Mouse (Mus musculus) cerebellum, postnatal 25 days (tissue): ENCODE measurements around the gene Tab1.
A peak's percentile ranks its signal among the peaks of the same experiment; 100 is the strongest.

Experiments used
- DNase-seq, 2 experiments: peaks; one replicate each; pipeline ENCODE4 v3.0.0; 2021; ENCODE audit warnings: mixed read lengths in 2 of 2

Tab1 gene

DNA sequence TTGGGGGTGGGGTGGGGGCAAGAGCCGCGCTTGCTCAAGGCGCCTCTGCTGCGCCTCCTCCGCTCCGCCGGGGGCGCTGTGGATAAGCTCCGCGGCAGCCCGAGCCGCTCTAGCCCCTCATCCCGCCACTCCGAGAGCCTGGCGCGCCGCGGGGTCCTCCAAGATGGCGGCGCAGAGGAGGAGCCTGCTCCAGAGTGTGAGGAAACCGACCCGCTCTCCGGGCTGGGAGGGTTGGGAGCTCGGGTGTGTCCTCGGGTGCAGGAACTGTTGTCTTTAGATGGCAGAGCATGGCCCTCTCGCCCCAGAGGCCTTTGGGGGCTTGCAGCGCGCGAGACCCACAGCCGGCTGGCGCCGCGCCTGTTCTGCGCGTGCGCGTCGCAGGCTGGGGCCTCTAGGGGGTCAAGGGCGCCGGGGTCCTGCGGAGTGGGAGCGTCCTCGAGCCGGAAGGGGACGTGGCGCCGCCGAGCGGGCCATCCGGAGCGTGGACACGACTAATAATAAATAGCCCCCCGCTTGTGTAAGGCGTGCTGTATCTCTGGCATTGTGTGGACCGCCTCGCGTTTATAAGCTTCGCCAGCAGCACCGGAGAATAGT is at the start of gene Tab1:
Gene Tab1 (plus strand): TSS at position 135 of the 594 bp plus-strand sequence.
- peak; percentile 96 for DNase-seq

DNA sequence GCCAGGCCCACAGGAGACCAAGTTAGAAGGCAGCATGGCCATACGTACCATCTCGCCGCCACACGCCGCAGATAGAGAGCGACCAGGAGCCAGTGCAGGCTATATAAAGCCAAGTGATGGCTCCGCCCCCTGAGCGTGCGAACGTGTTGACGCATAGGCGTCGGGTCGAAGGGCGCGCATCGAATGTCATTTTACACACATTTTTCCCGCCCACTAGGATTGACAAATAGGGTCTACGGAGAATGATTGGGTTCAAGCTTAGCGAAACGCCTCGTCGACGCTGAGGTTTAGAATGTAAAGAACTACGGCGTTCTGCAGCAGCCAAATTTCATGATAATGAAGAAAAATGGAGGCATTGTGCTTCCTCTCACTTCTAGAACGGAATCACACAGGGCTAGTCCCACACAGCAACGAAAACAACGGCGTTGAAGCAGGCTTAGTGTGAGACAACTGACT is 49.6 kb upstream of the Tab1 start:
- DNase-seq, result peak; percentile 98 to 99

DNA sequence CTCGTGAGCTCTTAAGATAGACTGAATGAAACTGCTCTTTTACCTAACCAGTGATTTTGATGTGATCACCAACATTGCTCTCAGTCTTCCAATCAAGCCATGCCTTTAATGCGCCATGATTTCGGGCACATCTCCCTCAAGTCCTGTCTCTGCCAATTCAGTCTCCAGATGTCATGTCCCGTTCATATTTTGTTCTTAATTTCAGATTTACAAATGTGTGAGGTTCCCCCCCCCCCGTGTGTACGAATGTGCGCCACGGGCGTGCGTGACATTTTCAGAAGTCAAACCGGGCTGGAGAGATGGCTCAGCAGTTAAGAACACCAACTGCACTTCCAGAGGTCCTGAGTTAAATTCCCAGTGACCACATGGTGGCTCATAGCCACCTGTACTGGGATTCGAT is 49.2 kb upstream of the Tab1 start:
- DNase-seq, result peak in 1 of 2 experiments; percentile 62

DNA sequence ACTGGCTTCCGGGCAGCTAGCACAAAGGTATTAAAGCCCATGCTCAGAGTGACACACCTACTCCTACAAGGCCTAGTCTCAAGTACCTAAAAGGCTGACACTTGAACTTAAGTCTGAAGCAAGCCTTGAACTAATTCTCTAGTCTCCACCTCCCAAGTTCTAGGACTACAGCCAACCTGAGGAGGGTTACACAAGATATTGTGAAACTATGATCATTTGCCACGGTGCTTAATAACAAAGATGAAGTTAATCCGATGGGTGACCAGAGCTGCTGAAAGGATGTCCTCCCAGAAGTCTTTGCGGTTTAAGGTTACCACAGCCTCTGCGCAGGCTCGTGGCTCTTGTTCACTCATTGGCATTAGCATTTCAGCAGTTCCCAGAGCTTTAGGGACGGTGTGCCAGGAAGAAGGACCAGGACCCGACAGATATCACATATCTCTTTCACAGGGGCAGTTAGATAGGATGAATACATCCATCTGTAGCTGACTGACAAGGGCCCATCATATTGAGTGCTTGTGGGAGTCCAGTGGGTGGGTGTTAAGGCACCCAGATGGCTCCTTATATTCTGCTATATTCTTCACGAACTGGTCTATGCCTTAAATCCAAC is 45.4 kb upstream of the Tab1 start:
- no peak for DNase-seq

DNA sequence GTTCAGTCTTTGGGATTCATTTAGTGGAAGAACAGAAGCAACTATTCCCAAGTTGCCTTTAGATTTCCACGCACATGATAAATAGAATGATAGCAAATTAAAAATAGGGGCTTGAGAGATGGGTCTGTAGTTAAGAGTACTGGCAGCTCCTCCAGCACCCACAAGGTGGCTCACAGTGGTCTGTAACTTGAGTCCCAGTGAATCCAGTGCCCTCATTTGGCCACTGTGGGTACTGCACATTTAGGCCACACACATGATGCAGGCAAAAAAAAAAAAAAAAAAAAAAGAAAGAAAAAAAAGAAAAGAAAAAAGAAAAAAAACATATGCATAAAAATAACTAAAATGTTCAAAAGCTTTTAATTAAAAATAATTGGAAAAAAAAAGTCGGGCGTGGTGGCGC is 44.3 kb upstream of the Tab1 start:
- DNase-seq, result peak; percentile 93 to 97

DNA sequence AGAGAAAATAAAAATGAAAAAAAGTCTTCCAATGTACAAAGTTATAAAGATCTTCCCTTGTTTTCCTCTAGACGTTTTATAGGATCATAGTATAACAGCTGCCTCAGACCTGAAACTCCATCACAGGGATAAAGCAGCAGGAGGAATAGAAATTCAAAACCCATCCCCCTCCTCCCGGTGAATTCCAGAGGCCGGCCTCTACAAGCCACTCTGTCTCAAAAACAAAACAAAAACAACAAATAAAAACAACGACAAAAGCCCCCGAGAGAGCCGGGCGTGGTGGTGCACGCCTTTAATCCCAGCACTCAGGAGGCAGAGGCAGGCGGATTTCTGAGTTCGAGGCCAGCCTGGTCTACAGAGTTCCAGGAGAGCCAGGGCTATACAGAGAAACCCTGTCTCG is 42.8 kb upstream of the Tab1 start:
- no peak for DNase-seq

DNA sequence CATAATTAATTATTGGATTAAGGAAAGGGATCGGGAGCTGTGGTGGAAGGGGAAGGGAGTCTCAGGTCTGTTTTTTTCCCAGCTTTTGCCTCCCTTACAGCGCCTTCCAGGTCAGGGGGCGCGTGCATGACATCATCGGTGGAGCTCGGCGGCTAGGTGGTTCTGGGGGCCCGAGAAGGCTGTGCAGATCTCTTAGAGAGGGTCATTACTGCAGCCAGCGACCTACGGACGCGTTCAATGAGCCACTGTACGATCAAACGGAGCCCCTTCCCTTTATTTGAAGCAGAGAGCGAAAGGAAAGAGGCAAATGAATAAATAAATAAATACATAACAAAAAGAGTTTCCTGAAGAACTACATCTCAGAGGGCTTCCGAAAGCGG is 42.2 kb upstream of the Tab1 start:
- DNase-seq, result peak in 1 of 2 experiments; percentile 72

DNA sequence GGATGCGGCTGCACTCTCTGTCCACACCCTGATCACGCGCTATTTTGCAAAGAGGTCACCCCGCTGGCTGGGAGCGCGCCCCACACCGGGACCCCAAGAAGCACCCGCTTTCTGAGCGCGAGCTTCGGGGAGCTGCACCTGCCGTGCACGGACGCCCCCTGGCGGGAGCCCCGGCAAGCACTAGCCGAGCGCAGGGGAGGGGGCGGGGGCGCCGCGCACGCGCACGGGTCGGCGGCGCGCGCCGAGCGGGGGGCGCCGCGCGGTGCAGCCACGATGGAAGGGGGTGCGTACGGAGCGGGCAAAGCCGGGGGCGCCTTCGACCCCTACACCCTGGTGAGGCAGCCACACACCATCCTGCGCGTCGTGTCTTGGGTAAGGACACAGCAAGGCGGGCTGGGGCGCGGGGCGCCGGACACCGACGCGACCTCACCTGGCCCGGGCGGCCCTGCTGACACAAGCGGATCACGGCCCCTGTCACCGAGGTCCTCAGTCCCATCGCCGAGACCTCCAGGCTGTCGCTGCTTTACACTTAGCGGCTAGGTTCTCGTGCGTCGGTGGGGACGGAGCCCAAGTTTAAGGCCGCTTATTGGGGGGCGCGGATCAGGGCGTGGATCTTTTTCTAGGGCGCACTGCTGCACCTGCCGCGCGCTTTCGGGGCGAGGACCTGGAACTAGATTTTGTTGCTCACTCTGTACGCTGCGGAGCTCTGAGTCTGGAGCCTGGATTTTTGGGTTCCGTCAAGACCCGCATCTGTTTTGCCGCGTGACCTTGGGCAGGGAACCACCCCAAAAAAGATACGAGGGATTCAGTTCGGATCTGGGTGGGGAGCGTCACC is 41.6 kb upstream of the Tab1 start, which contains the start of the genes Syngr1 and Rpl3:
Gene Syngr1 (plus strand): TSS at position 214 of the 835 bp plus-strand sequence.
Gene Rpl3 (minus strand): TSS at position 748 of the 835 bp plus-strand sequence.
- peak; percentile 93 to 97 for DNase-seq

DNA sequence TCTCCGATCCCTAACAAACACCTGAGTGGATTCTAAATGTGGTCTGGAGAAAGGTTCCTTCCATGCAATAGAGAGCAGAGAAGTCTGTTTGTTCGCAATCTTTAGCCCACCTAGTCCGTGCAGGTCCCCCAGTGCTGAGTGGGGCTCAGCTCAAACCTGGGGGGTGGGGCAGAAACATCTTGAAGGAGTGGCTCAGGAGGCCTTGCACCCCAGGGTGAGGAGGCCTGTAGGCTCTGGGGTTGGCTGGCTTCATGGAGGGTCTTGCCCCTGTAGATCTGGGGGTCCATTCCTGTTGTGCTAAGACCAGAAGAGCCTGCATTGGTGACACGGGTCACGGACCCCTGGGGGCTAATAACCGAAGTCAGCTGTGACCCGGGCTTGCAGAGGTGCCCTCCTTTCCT is 40.9 kb upstream of the Tab1 start:
- DNase-seq, result peak; percentile 71 to 72

DNA sequence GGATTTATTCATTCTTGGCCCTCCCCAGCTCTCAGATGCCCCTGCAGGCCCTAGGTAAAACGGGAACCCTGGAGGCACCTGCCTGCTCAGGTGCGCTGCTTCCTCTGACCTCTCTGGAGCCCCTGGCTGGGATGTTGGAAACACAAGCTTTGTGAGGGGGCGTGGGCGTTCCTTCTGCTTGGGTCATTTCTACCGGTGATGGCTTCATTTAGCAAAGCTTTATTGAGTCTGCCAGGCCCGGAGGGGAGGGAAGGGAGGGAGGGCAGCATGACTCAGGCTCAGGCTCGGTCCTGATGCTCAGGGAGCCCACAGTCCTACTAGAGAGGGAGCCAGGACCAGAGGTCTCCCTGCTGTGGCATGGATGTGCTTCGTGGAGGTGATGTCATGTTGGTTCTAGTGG is 40.3 kb upstream of the Tab1 start:
- DNase-seq, result peak; percentile 89 to 91

DNA sequence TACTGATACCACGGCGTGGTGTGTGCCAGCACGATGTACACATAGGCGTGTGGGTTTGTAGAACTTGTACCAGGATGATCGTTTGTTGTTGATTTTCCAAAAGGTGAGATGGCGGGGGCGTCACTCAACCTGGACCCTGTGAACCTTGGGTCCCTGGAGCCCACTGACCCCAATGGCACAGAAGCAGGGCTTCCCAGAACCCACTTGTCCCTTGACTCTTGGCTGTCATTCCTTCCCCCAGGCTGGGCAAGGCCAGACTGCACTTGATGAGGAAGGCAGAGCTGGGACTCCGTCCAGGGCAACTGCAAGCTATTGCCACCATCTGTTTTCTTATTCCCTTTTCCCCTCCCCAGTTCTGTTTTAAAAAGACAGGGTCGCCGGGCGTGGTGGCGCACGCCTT is 38.7 kb upstream of the Tab1 start:
- peak; percentile 87 to 92 for DNase-seq

DNA sequence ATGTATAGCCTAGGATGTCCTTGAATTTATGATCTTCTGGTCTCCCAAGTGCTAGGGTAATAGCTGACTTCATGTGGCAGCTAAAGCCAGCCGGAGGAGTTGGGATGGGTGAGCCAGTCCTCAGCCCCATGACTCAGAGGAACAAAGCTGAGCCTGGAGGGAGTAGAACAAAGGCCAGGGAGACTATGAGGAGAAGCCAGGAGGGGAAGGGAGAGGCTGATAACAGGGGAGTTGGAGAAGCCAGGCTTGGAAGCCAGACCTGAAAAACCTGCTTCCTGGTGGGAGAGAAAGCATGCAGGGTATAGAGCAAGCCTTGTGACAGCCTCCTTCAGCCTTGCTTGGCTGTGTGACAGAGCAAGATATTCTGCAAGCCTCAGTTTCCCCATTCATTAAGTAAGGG is 37.3 kb upstream of the Tab1 start:
- peak in 1 of 2 experiments; percentile 42 for DNase-seq

DNA sequence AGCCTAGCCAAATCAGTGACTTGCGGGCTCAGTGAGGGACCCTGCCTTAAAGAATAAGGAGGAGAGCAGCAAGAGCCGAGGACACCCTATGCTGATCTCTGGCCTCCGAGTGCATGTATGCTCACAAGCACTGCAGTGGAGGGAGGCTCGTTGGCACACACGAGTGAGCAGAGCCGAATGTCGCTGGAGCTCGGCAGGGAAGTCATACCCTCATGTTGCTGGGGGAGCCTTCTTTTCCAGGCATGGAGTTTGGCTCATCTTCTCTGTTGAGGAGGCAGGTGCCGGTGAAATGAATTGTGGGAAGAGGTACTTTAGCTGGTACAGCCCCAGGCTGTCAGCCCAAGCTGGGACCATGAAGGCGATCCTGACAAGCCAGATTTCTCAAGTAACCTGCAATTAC is 36.5 kb upstream of the Tab1 start:
- DNase-seq, result peak; percentile 58 to 60

DNA sequence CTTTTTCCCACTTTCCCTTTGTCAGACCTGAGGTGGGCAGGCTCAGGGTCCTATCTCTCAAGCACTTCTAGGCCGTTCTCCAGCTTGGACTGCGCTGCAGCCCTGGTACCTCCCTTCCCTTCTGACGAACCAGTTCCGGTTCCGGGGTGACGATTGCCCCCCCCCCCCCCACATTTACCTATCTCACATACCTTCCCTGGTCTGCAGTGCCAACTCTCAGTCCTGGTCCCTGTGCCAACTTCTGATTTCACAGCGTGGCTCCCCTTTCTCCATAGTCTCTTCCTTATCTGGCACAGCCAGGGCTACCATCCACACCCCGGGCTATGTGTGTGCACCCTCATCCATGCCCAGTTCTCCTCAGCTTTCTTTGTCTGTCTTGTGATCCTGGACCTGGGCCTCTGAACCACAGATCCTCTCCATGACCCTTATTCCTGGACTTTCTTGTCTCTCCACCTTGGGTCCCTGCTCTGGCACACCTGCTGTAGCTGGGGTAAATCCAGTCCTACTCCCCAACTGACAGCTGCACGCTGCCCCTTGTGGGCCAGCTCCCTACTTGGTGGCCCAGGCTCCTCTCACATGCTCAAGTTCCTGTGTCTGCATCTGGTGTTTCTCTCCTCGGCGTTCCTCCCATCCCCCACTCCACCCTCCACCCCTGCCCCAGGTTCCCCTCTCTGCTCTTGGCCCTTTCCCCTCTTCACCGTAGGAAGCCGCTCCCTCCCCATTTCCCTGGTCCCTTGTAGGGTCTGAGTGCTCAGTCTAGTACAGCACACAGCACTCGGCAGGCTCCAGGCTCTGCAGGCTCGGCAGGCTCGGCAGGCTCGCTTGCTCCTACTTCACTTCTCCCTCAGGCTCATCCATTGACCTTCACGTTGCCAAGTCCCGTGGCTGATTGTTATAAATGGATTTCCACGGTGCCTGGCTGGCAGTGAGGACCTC is 35.7 kb upstream of the Tab1 start:
- DNase-seq, result peak; percentile 47 to 55

DNA sequence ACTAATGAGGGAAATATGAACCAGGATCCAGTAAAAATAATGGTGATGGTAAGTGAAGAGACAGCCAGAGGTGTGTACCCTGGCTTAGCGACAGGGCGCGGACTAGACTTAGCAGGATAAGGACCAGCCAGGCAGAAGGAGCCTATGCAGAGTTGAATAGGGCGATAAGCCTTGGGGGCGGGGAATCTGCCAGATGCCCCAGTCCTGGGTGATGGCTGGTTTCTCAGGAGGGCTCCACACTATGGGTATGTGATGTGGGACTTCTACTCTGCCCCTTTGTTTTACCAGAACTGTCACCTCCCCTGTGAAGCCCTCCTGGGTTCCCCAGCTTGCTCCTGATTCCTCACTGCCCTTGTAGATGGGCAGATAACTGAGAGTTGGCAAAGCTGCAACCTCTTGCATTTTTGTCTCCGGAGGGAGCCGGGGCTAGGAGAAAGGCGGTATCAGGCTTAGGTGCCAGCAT is 34.9 kb upstream of the Tab1 start:
- peak in 1 of 2 experiments; percentile 57 for DNase-seq

DNA sequence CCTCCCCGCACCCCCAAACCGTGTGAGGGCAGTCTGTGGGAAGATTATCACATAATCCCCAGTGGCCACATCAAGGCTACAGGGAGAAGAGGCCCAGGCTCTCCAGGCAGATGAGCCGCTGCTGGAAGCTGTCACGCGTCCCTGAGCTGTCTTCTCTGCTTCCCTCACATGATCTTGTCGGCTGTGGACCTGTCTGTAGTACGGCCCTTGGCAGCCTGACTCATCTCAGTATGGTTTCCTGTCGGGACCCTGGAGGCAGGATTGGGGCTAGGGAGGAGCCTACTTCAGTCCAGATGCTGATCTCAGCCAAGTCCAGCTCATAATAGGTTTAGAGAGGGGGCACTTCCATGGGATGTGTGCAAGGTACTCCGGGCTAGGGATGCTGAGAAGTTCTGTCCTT is 34.1 kb upstream of the Tab1 start:
- peak in 1 of 2 experiments; percentile 50 for DNase-seq

DNA sequence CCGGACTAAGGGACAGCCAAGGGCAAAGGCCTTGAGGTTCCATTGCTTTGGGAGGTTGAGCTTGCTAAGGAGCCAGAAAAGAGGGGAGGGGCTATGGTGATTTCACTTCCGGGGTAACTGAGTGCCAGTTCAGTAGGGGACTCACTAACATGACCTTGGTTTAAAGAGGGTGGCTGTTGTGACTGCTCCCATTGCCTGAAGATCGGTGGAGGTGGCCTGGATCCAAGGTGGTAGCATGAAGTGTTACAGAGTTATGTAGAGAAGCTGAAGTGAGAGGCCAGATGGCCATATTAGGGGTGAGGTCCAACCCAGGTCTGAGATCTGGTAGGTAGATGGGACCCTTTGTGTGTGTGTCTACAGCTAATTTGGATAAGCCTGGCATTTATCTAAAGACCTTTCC is 33.5 kb upstream of the Tab1 start:
- DNase-seq, result peak in 1 of 2 experiments; percentile 48

DNA sequence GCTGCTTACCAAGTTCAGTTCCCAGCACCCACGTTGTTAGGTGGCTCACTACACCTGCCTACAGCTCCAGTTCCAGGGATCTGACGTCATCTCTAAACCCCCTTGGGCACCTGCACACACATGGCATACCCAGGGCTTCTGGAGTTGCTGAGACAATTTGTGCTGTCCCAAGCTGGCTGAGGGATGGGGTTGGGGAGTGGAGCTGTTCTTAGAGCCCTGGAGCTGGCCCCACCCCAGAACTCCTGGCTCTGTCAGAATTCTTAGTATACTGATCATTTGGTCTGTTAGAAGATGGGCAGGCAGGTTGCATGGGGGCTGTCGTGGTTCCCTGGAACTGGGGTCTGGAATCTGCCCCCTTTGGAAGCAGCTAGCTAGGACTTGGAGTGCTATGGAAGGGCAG is 32.7 kb upstream of the Tab1 start:
- peak in 1 of 2 experiments; percentile 48 for DNase-seq

DNA sequence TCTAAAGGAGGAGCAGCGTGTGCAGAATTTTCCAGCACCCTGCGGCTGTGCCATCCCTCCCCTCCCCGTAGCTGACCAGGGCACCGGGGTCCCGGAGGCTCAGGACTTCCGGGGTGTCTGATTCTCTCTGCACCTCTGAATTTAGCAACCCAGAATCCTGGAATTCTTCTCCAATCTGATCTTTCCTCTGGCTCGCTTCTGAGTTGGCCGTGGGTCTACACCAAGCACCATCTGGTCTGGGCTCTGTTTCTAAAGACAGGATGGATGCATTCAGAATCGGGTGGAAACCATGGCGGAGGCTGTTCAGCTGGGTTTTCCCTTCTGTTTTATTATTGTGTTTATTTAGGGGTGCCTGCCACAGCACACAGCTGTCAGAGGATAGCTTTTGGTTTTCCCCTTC is 32.1 kb upstream of the Tab1 start:
- DNase-seq, result peak; percentile 78

DNA sequence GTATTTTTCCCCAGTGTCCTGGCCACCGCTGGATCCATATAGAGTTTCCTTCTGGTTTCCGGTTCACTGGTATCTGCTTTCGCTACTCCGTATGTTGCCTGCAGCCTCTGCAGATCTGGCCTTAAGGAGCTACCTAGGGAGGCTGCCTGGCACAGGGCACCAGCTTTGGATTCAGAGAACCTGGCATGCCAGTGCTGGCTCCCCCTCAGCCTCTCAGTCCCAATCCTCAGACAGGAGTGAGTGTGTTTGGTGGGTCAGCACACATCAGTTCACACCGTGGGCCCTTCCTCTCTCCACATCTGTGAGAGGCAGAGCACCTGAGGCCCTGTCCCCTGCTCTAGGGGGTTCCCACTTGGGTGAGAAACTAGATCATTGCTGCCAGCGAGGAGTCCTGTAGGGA is 31.4 kb upstream of the Tab1 start:
- DNase-seq, result peak; percentile 67

DNA sequence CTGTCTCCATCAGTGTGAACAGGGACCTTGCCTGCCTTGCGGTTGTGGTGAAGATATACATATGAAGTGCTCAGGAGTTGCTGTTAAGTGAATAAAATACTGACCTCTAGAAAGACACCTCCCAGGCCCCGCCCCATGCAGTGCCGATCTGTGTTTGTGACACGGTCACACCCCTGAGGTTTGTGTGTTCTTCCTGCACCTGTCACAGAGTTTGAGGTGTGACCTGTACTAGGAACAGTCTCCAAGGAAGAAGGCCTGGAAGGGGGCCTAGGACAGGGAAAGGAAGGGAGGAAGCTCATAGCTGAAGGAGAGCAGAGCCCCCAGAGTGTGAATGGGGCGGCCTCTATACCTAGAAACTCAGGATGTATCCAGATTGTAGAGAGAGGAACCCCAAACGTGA is 30.4 kb upstream of the Tab1 start:
- peak in 1 of 2 experiments; percentile 63 for DNase-seq
